Mouse (Mus musculus): ENCODE results near the gene Fgf4.
A peak's percentile ranks its signal among the peaks of the same experiment; 100 is the strongest.

The Fgf4 gene

DNA sequence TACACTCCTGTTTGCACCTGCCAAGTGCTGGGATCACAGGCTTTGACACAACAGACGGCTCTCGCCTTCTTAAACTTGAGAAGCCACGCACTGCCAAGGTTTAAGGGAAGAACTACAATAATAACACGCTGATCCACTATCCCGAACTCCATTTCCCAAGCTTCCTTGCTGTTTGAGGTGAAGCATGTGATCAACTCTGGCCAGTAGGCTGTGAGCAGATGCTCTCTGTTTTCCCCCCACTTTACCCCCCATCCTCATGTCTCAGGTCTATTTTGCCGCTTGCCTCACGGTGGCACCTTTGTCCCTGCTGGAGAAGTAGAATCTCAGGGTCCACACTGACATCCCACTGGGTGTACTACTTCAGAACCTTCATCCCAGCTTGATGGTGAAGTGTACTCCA is 61.5 kb downstream of the Fgf4 start:
- peak in 1 of 2 experiments; percentile 42 for DNase-seq (ENCODE audit: low spot score in 2 of 2)

DNA sequence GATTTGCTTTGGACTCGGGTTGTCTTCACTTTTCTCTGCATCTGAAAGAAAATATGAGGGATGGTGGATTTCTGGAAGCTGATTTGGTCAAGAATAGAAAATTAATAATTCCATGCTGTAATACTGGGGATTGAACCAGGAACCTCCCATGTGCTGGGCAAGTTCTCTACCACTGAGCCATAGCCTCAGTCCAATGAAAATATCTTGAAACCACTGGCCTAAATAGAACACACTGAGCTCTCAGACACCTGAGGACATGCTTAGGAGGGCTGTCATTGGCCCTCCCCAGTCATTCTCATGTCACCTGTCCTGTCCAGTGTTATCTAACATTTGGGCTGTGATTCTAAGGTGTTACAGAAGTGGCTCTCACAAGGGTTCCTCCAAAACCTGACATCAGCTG is 64.0 kb downstream of the Fgf4 start:
- peak; percentile 53 to 74 for DNase-seq (ENCODE audit: low spot score in 2 of 2)

DNA sequence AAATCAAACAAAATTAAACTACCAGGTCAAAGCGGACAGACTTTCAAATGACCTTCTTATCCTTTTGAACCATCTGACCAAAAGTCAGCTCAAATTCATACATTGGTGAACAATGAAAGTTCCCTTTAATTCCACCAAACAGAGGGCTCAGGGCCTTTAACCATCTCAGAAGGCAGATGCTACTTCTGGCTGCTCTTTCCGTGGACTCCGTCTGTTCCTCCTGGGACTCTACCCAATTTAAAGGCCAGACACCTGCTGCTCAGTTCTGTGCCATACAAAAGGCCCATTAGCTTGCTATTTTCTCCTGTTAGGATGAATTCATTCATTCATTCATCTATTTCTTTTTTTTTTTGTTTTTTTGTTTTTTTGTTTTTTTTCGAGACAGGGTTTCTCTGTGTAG is 65.7 kb downstream of the Fgf4 start:
- DNase-seq (ENCODE audit: low spot score in 2 of 2), result no peak

DNA sequence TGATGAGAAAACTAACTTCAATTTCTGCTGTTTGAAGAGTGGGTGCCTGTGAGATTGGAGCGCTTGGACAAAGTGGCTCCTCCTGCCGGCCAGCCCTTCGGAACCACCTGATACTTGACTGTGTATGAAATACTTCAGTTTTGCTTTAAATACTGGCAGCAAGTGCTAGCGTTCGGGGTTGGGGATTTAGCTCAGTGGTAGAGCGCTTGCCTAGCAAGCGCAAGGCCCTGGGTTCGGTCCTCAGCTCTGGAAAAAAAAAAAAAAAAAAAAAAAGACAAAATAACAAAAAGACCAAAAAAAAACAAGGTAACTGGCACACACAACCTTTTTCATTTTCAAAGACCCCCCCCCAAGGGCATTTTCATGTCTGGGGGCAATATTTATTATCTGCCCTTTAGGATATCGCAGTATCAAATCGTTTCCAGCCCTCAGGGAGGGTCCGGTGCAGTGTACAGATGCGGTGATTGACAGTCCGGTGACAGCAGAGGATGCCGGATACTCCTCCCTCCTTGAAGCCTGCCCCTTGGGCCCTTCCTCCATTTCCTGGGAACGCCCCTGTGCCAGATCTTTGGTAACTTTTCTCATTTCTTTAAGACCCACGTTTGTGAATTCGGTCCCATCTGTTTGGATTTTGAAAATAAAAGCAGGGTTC is 67.3 kb downstream of the Fgf4 start:
- DNase-seq (ENCODE audit: low spot score in 2 of 2), result peak; percentile 85 to 93

Measured in frontal cortex, postnatal 36 days (tissue).